Mouse (Mus musculus): ENCODE measurements at regions not wholly inside any gene's neighbourhood (a gene's known extent, or its start where the extent isn't known, plus 50 kb on each side); places are given as distances from the start of the nearest gene placed in this dataset.

GRCm38 (mm10) chr4:58661781-58662293, 108.1 kb upstream of the Lpar1 start:
- no peak for DNase-seq (ENCODE audit: low read depth in 1 of 2, low spot score in 2 of 2)

GRCm38 (mm10) chr4:58660511-58660910, 106.8 kb upstream of the Lpar1 start:
- DNase-seq (ENCODE audit: low read depth in 1 of 2, low spot score in 2 of 2), result no peak

DNA sequence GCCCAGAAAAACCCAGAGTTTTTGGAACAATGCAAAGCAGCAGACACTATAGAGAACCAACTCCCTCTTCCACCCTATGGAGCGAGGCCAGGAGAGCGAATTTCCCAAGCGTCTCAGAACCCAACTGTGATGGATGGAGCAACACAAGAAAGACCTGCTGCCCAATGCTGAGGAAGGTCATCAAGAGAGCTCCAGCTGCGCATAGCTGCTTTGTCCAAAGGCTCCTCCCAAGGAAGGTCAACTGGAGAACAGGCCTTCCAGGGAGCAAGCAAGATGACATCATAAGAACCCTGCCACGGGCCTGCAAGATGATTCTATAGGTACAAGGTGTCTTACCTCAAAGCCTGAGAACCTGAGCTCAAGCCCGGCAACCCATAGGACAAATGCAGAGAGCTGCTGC, 104.5 kb upstream of the Lpar1 start:
- DNase-seq (ENCODE audit: low read depth in 1 of 2, low spot score in 2 of 2), result no peak

DNA sequence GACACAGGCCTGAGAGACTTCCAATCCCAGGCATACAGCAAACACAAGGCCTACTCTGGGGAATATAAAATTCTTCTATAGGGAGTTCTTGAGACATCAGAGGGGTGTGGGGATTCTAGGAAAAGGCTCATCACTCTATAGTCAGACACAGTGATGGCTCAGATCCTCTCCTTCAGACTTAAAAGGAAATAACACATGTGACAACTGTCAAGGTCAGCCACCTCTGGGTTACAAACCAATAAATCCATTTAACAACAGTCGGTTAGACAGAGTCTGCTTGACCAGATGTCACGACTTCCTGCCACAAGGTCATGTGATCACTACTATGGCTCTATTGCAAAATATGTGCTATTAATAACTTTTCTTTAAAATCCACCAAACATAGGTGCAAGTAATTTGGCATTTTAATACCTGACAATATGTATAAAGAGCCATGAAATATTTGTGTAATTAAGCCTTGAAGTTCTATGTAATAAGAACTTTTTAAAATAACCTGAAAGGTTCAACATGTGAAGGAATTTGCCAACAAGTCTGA, 94.1 kb upstream of the Lpar1 start:
- no peak for DNase-seq (ENCODE audit: low read depth in 1 of 2, low spot score in 2 of 2)

DNA sequence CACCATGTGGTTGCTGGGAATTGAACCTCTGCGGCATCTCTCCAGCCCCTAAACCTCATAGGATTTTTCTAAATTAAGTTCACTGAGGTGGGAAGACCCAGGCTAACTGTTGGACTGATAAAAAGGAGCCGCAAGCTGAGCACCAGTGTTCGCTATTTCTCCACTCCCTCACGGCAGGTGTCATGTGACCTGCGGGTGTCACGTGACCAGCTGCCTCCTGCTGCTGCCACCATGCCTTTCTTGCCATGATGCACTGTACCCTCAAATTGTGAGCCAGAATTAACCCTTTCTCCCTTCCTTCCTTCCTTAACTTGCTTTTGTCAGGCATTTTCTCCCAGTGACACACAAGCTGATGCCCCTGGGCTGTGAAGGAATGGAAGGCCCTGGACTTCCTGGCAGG, 93.1 kb upstream of the Lpar1 start:
- DNase-seq (ENCODE audit: low read depth in 1 of 2, low spot score in 2 of 2), result no peak

GRCm38 (mm10) chr4:58643371-58643770, 89.7 kb upstream of the Lpar1 start:
- no peak for DNase-seq (ENCODE audit: low read depth in 1 of 2, low spot score in 2 of 2)

DNA sequence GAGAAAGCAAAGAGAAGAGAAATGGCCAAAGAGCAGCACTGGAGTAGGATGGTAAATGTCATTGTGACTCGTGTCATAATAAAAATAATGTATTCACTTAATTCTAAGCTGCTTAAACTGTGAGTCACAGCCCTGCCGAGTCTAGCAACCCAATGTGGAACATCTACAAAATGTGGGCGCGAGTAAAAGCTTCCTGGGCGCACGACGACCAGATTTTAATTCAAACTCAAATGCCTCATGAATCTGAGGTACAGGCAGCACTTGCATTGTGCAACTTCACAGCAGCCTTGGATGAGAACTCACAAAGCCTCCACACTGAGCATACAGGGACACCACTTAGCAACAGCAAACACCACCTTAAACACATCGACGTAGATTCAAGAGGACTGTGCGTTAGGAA, 88.5 kb upstream of the Lpar1 start:
- no peak for DNase-seq (ENCODE audit: low read depth in 1 of 2, low spot score in 2 of 2)

- DNase-seq (ENCODE audit: low read depth in 1 of 2, low spot score in 2 of 2), result no peak
Measured at GRCm38 (mm10) chr4:58632696-58633095, 79.0 kb upstream of the Lpar1 start.

- DNase-seq (ENCODE audit: low read depth in 1 of 2, low spot score in 2 of 2), result no peak
Measured at GRCm38 (mm10) chr4:58631415-58631814, 77.7 kb upstream of the Lpar1 start.

DNA sequence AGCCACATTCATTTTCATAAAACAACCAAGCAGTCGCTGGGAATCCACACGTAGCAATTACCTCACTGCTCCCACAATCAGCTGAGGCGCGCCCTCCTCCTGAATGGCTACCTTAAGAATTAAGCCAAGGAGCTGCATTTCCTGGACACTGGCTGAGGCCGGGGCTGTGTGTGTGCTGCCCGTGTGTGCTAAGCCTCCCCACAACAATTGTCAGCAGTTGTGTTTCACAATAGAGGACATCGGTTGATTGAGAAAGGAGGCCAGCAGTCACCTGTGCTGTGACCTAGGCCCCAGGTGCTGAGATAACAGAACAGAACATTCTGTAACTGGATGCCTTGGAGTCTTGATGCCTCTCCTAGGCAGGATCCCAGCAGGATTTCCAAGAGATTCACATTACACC, 73.3 kb upstream of the Lpar1 start:
- no peak for DNase-seq (ENCODE audit: low read depth in 1 of 2, low spot score in 2 of 2)

DNA sequence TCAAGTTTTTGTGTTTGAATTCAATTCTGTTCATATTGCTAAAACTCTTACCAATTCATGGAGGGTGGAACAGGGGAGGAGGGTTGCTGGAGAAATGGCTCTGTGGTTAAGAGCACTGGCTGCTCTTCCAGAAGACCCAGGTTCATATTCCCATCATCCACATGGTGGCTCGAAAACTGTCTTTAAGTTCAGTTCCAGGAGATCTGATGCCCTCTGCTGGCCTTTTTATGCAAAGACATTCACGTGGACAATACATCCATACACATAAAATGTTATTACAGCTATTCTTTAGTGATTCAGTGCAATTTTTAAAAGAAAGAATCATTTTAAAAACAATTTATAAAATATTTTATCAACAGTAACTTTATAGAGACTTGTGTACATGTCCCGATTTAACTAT, 70.4 kb upstream of the Lpar1 start:
- DNase-seq (ENCODE audit: low read depth in 1 of 2, low spot score in 2 of 2), result no peak

DNA sequence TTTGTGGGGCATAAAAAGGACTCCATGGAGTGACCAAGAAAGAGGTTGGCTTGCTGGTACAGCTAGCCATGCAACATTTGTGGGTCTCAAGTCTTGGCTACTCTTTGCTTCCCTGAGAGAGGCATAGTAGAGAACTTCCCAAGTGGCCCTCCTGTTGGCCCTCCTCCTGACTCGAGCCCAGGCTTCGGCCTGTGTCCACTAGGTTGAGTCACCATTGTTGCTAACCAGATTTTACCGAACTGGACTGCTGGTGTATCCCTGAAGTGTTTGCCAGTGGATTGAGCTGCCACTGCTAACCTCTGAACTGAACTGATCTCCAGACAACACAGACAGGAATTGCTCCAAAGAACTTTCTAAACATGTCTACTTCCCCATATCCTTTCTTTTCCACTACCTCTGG, 66.9 kb upstream of the Lpar1 start:
- no peak for DNase-seq (ENCODE audit: low read depth in 1 of 2, low spot score in 2 of 2)

DNA sequence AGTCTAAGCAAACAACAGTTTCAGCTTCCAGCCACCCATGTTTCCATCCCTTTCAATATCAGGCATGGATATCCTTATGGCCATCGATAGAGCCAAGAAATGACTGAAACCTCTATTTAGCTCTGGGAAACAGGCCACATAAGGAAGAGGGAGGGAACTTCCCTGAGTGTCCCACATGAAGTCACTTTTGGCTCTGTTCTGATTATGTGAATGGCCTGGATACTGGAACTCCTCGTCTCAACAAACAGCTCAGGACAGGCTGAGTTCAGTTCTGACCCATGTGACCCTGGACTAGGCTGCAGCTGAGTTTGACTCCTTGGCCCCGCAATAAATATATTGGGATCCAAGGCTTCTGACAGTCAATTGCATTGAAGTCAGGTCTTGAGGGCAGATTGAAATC, 63.6 kb upstream of the Lpar1 start:
- no peak for DNase-seq (ENCODE audit: low read depth in 1 of 2, low spot score in 2 of 2)

GRCm38 (mm10) chr4:58613536-58613935, 59.8 kb upstream of the Lpar1 start:
- DNase-seq (ENCODE audit: low read depth in 1 of 2, low spot score in 2 of 2), result no peak

GRCm38 (mm10) chr4:58613022-58613421, 59.3 kb upstream of the Lpar1 start:
- no peak for DNase-seq (ENCODE audit: low read depth in 1 of 2, low spot score in 2 of 2)

DNA sequence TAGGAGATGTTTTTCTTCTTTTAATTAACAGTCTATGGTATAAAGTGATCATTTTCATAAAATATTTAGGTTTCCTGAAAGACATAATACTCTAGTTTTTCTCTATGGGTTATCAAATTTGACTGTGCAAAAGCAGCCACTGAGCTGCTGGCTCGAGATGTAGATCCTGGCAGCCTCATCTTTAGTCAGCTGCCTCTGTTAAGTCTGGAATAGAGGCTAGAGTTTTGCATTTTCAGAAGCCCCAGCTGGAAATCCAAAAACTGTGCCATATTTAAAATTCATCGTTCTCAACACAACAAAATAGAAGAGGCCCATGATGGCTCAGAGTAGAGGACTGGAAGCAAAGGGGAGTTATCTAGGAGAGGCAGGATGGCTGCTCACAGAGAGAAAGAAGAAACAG, 53.8 kb upstream of the Lpar1 start:
- no peak for DNase-seq (ENCODE audit: low read depth in 1 of 2, low spot score in 2 of 2)

- no peak for DNase-seq (ENCODE audit: low read depth in 1 of 2, low spot score in 2 of 2)
Measured at GRCm38 (mm10) chr4:58605941-58606340, 52.2 kb upstream of the Lpar1 start.

Data from monocyte, adult 2 months (primary cell).